Mouse (Mus musculus) ES-E14 (cell line): ENCODE measurements around the gene Ndufa5. TPM values are rescaled to one million over a fixed set of nuclear protein-coding genes. Genes with fewer than 3 reads are reported as not detected.

ENCODE experiments used
- DNase-seq: peaks from one replicate; pipeline ENCODE4 v3.0.0-alpha.2; 2013; ENCODE audit warnings: low read depth, low spot score
- H3K27ac ChIP-seq: 2 replicates; pipeline ENCODE4 v1.5.1; 2012; ENCODE audit warnings: low read depth, mild to moderate bottlenecking, low read length, moderate library complexity, mixed read lengths; ENCODE audit not compliant: poor library complexity, insufficient read depth, severe bottlenecking
- H3K36me3 ChIP-seq: 2 replicates; pipeline ENCODE4 v1.6.1; 2012; ENCODE audit warnings: mild to moderate bottlenecking, low read length, moderate library complexity, mixed read lengths; ENCODE audit not compliant: control insufficient read depth, poor library complexity, insufficient read depth, severe bottlenecking
- H3K4me1 ChIP-seq, 2 experiments: fragments of 150-350 bp in 1 of 2; sonication (generic) in 1 of 2; 2 replicates each; pipeline ENCODE4 v1.6.1; 2012; ENCODE audit warnings: low read length in 2 of 2, mild to moderate bottlenecking in 1 of 2, mixed read lengths in 1 of 2; ENCODE audit not compliant: control insufficient read depth in 2 of 2, insufficient read depth in 2 of 2, poor library complexity in 1 of 2
- H3K4me3 ChIP-seq, 2 experiments: fragments of 150-350 bp in 1 of 2; sonication (generic) in 1 of 2; 2 replicates each; pipeline ENCODE4 v1.5.1; 2012; ENCODE audit warnings: low read length in 2 of 2, low read depth in 1 of 2, mild to moderate bottlenecking in 1 of 2, mixed read lengths in 1 of 2; ENCODE audit not compliant: insufficient read depth in 1 of 2, poor library complexity in 1 of 2, severe bottlenecking in 1 of 2
- H3K9ac ChIP-seq: 2 replicates; pipeline ENCODE4 v1.6.1; 2012; ENCODE audit warnings: low read depth, mild to moderate bottlenecking, low read length, mixed read lengths; ENCODE audit not compliant: poor library complexity, insufficient read depth, severe bottlenecking
- H3K9me3 ChIP-seq: fragments of 150-350 bp; sonication (generic); 2 replicates; pipeline ENCODE4 v1.6.1; 2012; ENCODE audit warnings: low read depth, mild to moderate bottlenecking, low read length; ENCODE audit not compliant: control insufficient read depth, insufficient read depth
- CHD2 ChIP-seq: IDR thresholded peaks from 2 replicates; pipeline ENCODE4 v1.6.1; 2014; ENCODE audit warnings: mild to moderate bottlenecking, low read depth, low read length, inconsistent platforms
- HCFC1 ChIP-seq: IDR thresholded peaks from 2 replicates; pipeline ENCODE4 v1.6.1; 2012; ENCODE audit warnings: low read length, inconsistent platforms, borderline replicate concordance; ENCODE audit not compliant: insufficient read depth
- MAFK ChIP-seq: IDR thresholded peaks from 2 replicates; pipeline ENCODE4 v1.6.1; 2014; ENCODE audit warnings: mild to moderate bottlenecking, low read depth, low read length, inconsistent platforms; ENCODE audit not compliant: insufficient read depth
- ZC3H11A ChIP-seq: IDR thresholded peaks from 2 replicates; pipeline ENCODE4 v1.6.1; 2012; ENCODE audit warnings: low read depth, mild to moderate bottlenecking, inconsistent platforms, low read length, borderline replicate concordance
- ZNF384 ChIP-seq: IDR thresholded peaks from 2 replicates; pipeline ENCODE4 v1.6.1; 2012; ENCODE audit warnings: low read depth, low read length, inconsistent platforms
- in situ Hi-C, 2 experiments: fragments of 600-800 bp; cut with MboI; formaldehyde crosslinking; loops; one replicate each; pipeline ENCODE4 v1.15.1; 2025; ENCODE audit warnings: low sequenced_read_pairs in 2 of 2, inconsistent platforms in 1 of 2; ENCODE audit not compliant: unreplicated experiment in 2 of 2
- total RNA-seq: library from RNA; depleted of rRNA; stranded (reverse); fragments of 300-350 nt; gene quantifications from 2 replicates; pipeline ENCODE4 v1.2.3, GENCODE M21; 2012

Gene Ndufa5
- total RNA-seq, 1 experiment, result 182 TPM

- in situ Hi-C loops, result no loop called here
- no peak overlapping the region for H3K4me3 ChIP-seq
- H3K9me3 ChIP-seq, result no peaks in the 10 kb centered on the region
- DNase-seq, result no peak
- no peak overlapping the region for H3K9ac ChIP-seq
- H3K27ac ChIP-seq, result no peak overlapping the region
- H3K36me3 ChIP-seq, result no peaks in the 10 kb centered on the region; the same call in 1 of the 2 replicates
- no peaks in the 10 kb centered on the region; a peak in 1 of 4 replicates for H3K4me1 ChIP-seq
- TF ChIP-seq MAFK (no peak), HCFC1 (no peak), CHD2 (no peak), ZC3H11A (no peak), ZNF384 (no peak)
Observed at GRCm38 (mm10) chr6:24525705-24526104, 2.1 kb downstream of the Ndufa5 start.

GRCm38 (mm10) chr6:24516197-24516596, 11.6 kb downstream of the Ndufa5 start:
- H3K4me1 ChIP-seq, result no peaks in the 10 kb centered on the region
- DNase-seq, result no peak
- H3K9me3 ChIP-seq, result no peaks in the 10 kb centered on the region
- in situ Hi-C loops, result no loop called here
- no peak for TF ChIP-seq ZC3H11A
- TF ChIP-seq MAFK, result no peak
- no peak for TF ChIP-seq CHD2
- no peak for TF ChIP-seq HCFC1
- no peak for TF ChIP-seq ZNF384
- no peaks in the 10 kb centered on the region for H3K36me3 ChIP-seq
- no peak overlapping the region for H3K9ac ChIP-seq
- H3K27ac ChIP-seq, result no peak overlapping the region
- H3K4me3 ChIP-seq, result no peak overlapping the region

- no peak for DNase-seq
- Histone ChIP-seq H3K9ac (no peak within 1 kb of the TSS), H3K4me1 (no peaks in the 10 kb centered on the region), H3K4me3 (no peak within 1 kb of the TSS), H3K36me3 (no peaks in the 10 kb centered on the region), H3K27ac (no peak within 1 kb of the TSS), H3K9me3 (no peaks in the 10 kb centered on the region)
- in situ Hi-C loops, result no loop called here
- no peak for TF ChIP-seq CHD2
- no peak for TF ChIP-seq ZNF384
- TF ChIP-seq ZC3H11A, result no peak
- TF ChIP-seq MAFK, result no peak
- TF ChIP-seq HCFC1, result no peak
Observed at GRCm38 (mm10) chr6:24514552-24515284, 13.1 kb downstream of the Ndufa5 start, which contains the start of gene Iqub. Iqub (minus strand) TSS chr6:24515067.

- no peak overlapping the region for H3K4me3 ChIP-seq
- in situ Hi-C loops, result no loop called here
- no peaks in the 10 kb centered on the region for H3K36me3 ChIP-seq
Observed at GRCm38 (mm10) chr6:24504141-24504540, 23.7 kb downstream of the Ndufa5 start.

More at GRCm38 (mm10) chr6:24504141-24504540, 23.7 kb downstream of the Ndufa5 start:
- TF ChIP-seq ZC3H11A (no peak), ZNF384 (no peak), MAFK (no peak), HCFC1 (no peak), CHD2 (no peak)
- no peaks in the 10 kb centered on the region for H3K4me1 ChIP-seq
- no peak overlapping the region for H3K27ac ChIP-seq
- no peak overlapping the region for H3K9ac ChIP-seq
- no peak for DNase-seq
- H3K9me3 ChIP-seq, result no peaks in the 10 kb centered on the region
